Mouse (Mus musculus): Measurements from ENCODE around the gene Asb3.
"Not testable (repeated sequence)": the region's sequence is repeated elsewhere in the genome, so short reads cannot be mapped to it uniquely, and the experiment has no call there.

Asb3 gene

DNA sequence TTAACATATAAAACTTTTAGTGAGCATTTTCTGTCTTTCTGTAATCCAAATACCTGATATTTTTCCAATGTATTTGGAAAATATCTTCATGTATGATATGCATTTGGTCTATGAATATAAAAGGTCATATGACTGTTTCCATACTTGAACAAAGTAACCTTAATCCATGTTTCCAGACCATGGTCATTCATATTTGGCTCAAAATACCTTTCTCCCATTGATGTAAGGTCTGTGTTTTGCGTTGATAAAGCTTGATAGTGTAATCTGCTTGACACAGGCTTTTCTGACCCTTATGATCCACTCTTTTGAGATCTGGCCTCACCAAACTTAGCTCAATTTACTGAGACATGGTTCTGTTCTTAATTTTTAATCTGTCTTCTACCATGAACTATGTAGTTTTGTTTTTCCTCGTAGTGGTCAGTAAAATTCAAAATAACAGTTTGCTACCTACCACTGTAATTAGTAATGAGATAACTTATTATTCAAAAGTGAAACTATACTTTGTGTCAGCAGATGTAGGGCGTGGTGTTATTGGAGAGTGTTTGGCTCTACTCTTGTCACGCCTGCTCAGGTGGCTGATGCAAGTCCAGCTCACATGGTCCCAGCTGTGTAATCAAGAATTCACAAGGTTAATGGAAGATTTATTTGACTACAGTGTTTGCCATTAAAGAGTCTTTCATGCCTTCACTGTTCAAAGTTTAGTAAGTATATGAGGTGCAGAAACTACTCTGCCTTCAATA is 116.1 kb downstream of the Asb3 start:
- no peak for DNase-seq

DNA sequence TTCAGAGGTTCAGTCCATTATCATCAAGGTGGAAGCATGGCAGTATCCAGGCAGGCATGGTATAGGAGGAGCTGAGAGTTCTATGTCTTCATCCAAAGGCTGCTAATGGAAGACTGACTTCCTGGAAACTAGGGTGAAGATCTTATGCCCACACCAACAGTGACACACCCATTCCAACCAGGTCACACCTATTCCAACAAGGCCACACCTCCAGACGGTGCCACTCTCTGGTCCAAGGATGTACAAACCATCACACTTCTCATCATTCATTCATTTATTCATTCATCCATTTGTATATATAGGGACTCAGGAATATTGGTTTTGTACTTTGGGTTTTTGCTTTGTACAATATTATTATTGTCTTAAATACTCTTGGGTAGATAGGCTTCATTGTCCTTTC is 124.5 kb downstream of the Asb3 start:
- DNase-seq, result not testable (repeated sequence)

DNA sequence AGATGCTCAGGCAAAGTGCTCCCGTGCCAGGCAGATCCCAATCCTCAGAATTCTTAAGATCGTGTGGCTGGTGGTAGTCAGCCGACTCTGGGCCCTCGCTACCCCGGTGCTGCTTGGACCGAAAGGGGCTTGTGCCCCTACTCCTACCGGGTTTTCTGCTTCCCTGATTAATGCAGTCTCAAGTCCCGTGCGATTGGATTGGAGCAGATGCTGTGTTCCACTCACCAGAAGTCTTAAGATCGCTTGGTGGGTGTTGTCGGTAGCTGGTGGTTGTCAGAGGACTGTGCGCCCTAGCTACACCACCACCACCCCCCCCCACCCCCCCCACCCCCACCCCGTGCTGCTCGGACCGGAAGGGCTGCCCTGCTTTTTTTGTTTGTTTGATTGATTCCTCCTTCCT is 132.2 kb downstream of the Asb3 start:
- DNase-seq, result not testable (repeated sequence)

DNA sequence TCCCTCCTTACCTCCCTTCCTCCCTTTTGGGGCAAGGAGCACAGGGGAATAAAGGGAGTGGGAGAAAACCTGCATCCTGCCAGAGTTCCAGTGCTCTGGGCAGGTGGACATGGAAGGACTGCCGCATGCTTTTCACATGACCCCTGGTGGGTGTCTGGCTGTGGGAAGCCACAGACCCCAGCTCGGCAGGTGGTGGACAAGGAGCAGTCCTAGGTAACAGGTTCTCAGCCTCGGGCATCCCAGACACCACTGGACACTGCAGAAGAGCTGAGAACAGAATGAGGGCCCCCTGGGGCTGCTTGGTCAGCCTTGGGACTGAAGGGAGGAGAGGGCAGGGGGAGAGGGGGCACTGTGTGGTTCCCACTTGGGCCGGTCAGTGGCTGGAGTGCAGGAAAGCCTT is 149.7 kb downstream of the Asb3 start:
- no peak for DNase-seq

DNA sequence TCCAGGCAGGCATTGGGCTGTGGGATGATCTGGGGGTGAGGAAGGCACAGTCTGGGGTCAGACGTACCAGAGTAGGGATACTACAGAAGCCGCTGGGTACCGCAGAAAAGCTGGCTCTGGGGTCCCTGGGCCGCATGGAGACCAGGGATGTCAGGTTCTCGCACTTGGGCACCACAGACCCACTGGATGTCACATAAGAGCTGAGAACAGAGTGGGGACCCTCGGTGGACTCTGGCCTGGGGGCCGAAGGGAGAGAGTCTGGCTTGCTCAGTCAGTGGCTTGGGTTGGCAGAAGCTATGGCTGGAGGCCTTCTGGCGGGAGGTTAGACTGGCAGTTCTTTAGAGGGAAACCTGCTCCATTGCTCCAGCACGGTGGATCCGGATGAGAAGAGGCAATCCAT is 204.8 kb downstream of the Asb3 start:
- no peak for DNase-seq

DNA sequence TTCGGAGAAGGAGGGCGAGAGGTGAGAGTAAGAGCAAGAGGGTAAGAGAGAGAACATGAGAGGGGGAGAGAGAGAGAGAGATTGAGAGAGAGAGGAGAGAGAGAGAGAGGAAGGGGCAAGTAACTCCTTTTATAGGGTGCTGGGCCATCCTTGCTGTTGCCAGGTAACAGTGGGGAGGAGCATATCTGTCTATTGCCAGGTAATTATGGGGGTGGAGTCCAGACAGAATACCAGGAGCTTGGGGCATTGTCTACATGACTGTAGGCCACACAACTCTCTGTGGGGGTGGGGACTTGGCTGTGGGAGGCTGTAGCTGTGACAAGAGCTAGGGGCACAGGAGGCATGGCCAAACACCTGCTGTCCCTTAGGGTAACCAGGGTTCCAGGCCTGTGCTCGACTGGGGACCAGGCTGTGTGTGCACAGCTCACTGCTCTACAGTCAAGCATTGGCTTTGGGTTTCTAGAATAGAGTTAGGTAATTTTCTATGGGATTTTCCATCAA is 205.3 kb downstream of the Asb3 start:
- DNase-seq, result no peak

DNA sequence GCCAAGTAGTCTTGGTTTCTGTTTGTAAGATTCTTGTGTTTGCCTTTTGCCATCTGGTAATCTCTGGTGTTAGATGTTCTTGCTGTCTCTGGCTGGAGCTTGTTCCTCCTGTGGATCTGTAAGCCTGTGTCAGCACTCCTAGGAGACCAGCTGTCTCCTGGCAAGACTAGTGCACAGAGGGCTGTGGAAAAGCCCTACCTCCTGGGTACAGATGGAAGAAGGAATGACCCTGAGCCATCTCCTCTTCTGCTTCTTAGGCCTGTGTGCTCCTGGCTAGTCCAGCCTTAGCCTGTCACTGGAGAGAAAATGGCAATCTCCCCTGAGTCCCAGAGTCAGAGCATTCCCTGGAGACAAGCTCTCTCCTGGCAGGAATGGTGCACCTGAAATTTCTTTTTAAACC is 214.3 kb downstream of the Asb3 start:
- not testable (repeated sequence) for DNase-seq

DNA sequence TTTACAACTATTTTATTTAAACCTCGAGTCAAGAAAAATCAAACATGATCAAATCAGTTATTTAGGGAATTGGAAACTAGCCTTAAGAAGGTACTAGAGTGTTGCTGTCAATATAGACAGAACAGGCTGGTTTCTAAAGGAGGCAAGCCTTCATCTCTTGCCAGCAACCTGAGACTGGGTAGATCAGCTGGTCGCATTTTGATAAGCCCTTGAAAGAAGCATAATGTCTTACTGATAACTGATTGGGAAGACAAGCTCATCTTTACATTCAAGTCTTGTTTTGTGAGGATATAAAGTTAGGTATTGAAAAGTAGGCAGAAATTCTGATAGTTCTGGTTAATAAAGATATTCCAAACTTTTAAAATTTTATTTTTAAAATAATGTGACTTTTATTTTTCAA is 217.0 kb downstream of the Asb3 start:
- no peak for DNase-seq

DNA sequence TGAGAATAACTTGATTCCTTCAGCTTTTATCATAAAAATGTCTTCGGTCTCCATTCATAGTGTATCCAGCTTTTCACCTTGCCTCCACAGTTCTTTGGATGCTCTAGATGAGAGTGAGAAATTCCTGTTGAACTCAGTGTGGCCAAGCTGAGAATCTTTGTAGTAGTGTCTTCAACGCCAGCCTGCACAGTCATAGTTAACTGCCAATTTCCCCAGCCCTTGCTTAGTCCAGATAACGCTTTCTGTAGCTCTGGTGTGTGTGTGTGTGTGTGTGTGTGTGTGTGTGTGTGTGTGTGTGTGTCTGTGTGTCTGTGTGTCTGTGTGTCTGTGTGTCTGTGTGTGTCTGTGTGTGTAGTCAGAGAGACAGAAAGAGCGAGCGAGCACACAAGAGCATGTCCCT is 220.1 kb downstream of the Asb3 start:
- DNase-seq, result no peak

DNA sequence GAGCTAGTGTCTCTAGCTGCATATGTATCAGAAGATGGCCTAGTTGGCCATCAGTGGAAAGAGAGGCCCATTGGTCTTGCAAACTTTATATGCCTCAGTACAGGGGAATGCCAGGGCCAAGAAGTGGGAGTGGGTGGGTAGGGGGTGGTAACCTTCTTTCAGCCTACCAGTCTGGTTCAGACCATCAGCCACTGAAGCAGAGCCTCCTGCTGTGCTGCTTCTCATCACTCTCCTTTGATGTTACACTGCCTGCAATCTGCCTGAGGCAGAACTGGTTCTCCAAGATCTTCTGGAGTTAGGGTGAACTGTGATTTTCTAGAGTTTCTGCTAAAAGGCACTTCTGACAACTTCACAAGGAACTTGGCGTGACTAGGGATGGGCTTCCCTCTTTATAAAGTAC is 241.7 kb downstream of the Asb3 start:
- DNase-seq, result not testable (repeated sequence)

DNA sequence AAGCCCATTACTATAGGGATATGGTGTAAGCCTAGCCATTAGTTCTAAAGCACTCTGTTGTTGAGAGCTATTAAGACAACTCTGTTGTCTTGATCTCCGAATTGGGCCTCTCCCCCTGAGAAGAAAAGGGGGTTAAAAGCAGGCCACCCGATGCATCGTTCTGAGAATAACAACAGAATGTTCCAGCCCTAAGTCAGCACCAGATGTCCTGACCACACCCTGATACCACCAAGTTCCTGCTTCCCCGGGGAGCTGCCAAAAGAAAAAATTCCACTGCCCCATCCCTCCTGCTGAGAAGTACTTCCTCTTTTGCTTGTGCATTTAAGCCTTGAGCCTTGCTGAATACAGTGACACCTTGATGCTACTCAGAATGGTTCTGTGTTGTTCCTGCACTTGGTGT is 248.5 kb downstream of the Asb3 start:
- DNase-seq, result not testable (repeated sequence)

DNA sequence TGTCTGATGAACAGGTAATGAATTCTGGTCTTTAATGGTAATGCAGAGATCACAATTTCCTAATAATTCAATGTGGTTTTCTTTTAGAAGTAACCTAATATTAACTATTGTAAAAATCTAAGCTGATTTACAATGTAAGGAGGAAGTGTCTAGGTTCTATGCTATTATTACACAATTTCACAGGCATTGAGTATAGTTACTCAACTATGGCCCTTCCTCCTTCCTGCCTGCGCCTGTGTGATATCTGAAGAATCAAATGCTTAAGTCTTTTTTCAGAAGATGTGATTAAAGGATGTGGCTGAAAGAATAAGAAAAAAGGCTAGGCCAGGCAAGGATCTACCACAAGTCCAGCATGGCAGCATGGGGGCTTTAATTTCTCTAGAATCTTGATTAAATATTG is 249.6 kb downstream of the Asb3 start:
- not testable (repeated sequence) for DNase-seq

DNA sequence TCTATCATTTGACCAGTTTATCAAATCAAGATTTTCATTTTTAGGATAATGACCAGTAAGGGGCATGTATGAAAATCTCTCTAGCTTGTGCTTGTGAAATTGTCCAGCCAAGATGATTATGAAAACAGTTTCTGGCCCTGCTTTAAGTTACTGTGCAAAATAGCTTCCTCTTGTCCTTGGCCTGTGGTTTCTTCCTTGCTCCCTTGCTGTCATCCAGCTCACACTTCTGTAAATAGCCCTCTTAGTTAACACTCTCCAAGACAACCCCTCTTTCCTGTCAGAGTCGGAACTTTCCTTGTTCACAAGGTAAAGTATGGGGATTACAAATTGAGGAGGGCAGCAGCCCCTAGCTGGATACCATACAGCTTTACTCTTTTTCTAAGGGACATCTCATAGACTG is 253.2 kb downstream of the Asb3 start:
- DNase-seq, result not testable (repeated sequence)

Measured in thymus, adult 18-20 months (tissue).